Mouse (Mus musculus): ENCODE data around the gene Arntl2. TPM values are rescaled to one million over a fixed set of nuclear protein-coding genes. Genes with fewer than 3 reads are reported as not detected.

The Arntl2 gene
- polyA plus RNA-seq, 1 experiment from 2014 or later = 0.30 TPM

GRCm38 (mm10) chr6:146833485-146834314, 37.8 kb downstream of the Arntl2 start:
- H3K36me3 ChIP-seq = no peaks in the 10 kb centered on the region
- no peaks in the 10 kb centered on the region for H3K4me1 ChIP-seq (replicated peaks)
- 58% methylated on average over 6 of the region's 6 CpGs for WGBS (ENCODE audit: insufficient replicate concordance)
- H3K27ac ChIP-seq = no peak overlapping the region
- no peaks in the 10 kb centered on the region for H3K27me3 ChIP-seq
- H3K9me3 ChIP-seq (replicated peaks) = no peaks in the 10 kb centered on the region
- ATAC-seq (ENCODE audit: low read depth) = no peak
- H3K4me3 ChIP-seq (replicated peaks) = no peak overlapping the region
- H3K9ac ChIP-seq = no peak overlapping the region
- no peak for DNase-seq
- H3K4me2 ChIP-seq = no peak overlapping the region

GRCm38 (mm10) chr6:146834342-146834741, 38.5 kb downstream of the Arntl2 start:
- H3K36me3 ChIP-seq = no peaks in the 10 kb centered on the region
- no peaks in the 10 kb centered on the region for H3K27me3 ChIP-seq
- H3K9ac ChIP-seq = no peak overlapping the region
- no peak overlapping the region for H3K4me3 ChIP-seq (replicated peaks)
- H3K27ac ChIP-seq = no peak overlapping the region
- no peaks in the 10 kb centered on the region for H3K4me1 ChIP-seq (replicated peaks)
- DNase-seq (no peak), ATAC-seq (ENCODE audit: low read depth) (no peak)
- H3K4me2 ChIP-seq = no peak overlapping the region
- no peaks in the 10 kb centered on the region for H3K9me3 ChIP-seq (replicated peaks)
- 44% methylated on average over 3 of the region's 3 CpGs for WGBS (ENCODE audit: insufficient replicate concordance)

GRCm38 (mm10) chr6:146835784-146836183, 39.9 kb downstream of the Arntl2 start:
- no peaks in the 10 kb centered on the region for H3K36me3 ChIP-seq

GRCm38 (mm10) chr6:146837316-146837715, 41.5 kb downstream of the Arntl2 start:
- 61% methylated on average over 7 of the region's 7 CpGs for WGBS (ENCODE audit: insufficient replicate concordance)
- Histone ChIP-seq H3K4me1 (replicated peaks) (no peaks in the 10 kb centered on the region), H3K4me3 (replicated peaks) (no peak overlapping the region)

More at GRCm38 (mm10) chr6:146835784-146836183, 39.9 kb downstream of the Arntl2 start:
- Histone ChIP-seq H3K4me3 (replicated peaks) (no peak overlapping the region), H3K4me1 (replicated peaks) (no peaks in the 10 kb centered on the region), H3K9ac (no peak overlapping the region), H3K4me2 (no peak overlapping the region), H3K9me3 (replicated peaks) (no peaks in the 10 kb centered on the region), H3K27ac (no peak overlapping the region), H3K27me3 (no peaks in the 10 kb centered on the region)
- ATAC-seq (ENCODE audit: low read depth) = no peak
- DNase-seq = no peak
- WGBS (ENCODE audit: insufficient replicate concordance) = 52% methylated on average over 4 of the region's 4 CpGs

GRCm38 (mm10) chr6:146838366-146838765, 42.5 kb downstream of the Arntl2 start:
- no peak overlapping the region for H3K9ac ChIP-seq
- DNase-seq (no peak), ATAC-seq (ENCODE audit: low read depth) (no peak)
- no peaks in the 10 kb centered on the region for H3K36me3 ChIP-seq
- 77% methylated on average over 5 of the region's 5 CpGs for WGBS (ENCODE audit: insufficient replicate concordance)
- no peaks in the 10 kb centered on the region for H3K27me3 ChIP-seq
- no peak overlapping the region for H3K4me2 ChIP-seq
- H3K4me3 ChIP-seq (replicated peaks) = no peak overlapping the region
- H3K27ac ChIP-seq = no peak overlapping the region
- H3K9me3 ChIP-seq (replicated peaks) = no peaks in the 10 kb centered on the region
- H3K4me1 ChIP-seq (replicated peaks) = peaks cover 3% of the 10 kb centered on the region; the same call in 1 of the 2 replicates

More at GRCm38 (mm10) chr6:146837316-146837715, 41.5 kb downstream of the Arntl2 start:
- Histone ChIP-seq H3K36me3 (no peaks in the 10 kb centered on the region), H3K9ac (no peak overlapping the region), H3K27ac (no peak overlapping the region), H3K9me3 (replicated peaks) (no peaks in the 10 kb centered on the region), H3K27me3 (no peaks in the 10 kb centered on the region), H3K4me2 (no peak overlapping the region)
- ATAC-seq (ENCODE audit: low read depth) (no peak), DNase-seq (no peak)

- 72% methylated on average over 4 of the region's 4 CpGs for WGBS (ENCODE audit: insufficient replicate concordance)
- DNase-seq (no peak), ATAC-seq (ENCODE audit: low read depth) (no peak)
- Histone ChIP-seq H3K27me3 (no peaks in the 10 kb centered on the region), H3K9ac (no peak overlapping the region), H3K9me3 (replicated peaks) (no peaks in the 10 kb centered on the region), H3K27ac (no peak overlapping the region), H3K4me1 (replicated peaks) (peaks cover 3% of the 10 kb centered on the region; the same call in 1 of the 2 replicates), H3K4me2 (no peak overlapping the region), H3K36me3 (no peaks in the 10 kb centered on the region), H3K4me3 (replicated peaks) (no peak overlapping the region)
Measured at GRCm38 (mm10) chr6:146838863-146839262, 43.0 kb downstream of the Arntl2 start.

- no peaks in the 10 kb centered on the region for H3K9me3 ChIP-seq (replicated peaks)
- H3K4me1 ChIP-seq (replicated peaks) = peaks cover 24% of the 10 kb centered on the region
- H3K9ac ChIP-seq = no peak overlapping the region
- H3K36me3 ChIP-seq = no peaks in the 10 kb centered on the region
- WGBS (ENCODE audit: insufficient replicate concordance) = 64% methylated on average over 6 of the region's 6 CpGs
- ATAC-seq (ENCODE audit: low read depth) = no peak
- H3K27ac ChIP-seq = no peak overlapping the region
- H3K4me2 ChIP-seq = no peak overlapping the region
- no peak for DNase-seq
- no peak overlapping the region for H3K4me3 ChIP-seq (replicated peaks)
- H3K27me3 ChIP-seq = no peaks in the 10 kb centered on the region
Measured at GRCm38 (mm10) chr6:146844867-146845266, 49.0 kb downstream of the Arntl2 start.

- H3K9ac ChIP-seq = no peak overlapping the region
- no peak overlapping the region for H3K4me3 ChIP-seq (replicated peaks)
- no peaks in the 10 kb centered on the region for H3K9me3 ChIP-seq (replicated peaks)
- WGBS (ENCODE audit: insufficient replicate concordance) = 64% methylated on average over 5 of the region's 5 CpGs
- no peak overlapping the region for H3K4me2 ChIP-seq
- no peak overlapping the region for H3K27ac ChIP-seq
- H3K27me3 ChIP-seq = no peaks in the 10 kb centered on the region
- DNase-seq (no peak), ATAC-seq (ENCODE audit: low read depth) (no peak)
- peaks cover 28% of the 10 kb centered on the region for H3K4me1 ChIP-seq (replicated peaks)
- no peaks in the 10 kb centered on the region for H3K36me3 ChIP-seq
Measured at GRCm38 (mm10) chr6:146845347-146845746, 49.5 kb downstream of the Arntl2 start.

GRCm38 (mm10) chr6:146845961-146846750, 50.3 kb downstream of the Arntl2 start:
- no peak overlapping the region for H3K4me3 ChIP-seq (replicated peaks)
- H3K36me3 ChIP-seq = no peaks in the 10 kb centered on the region
- H3K9me3 ChIP-seq (replicated peaks) = no peaks in the 10 kb centered on the region
- peak; percentile 26; the same call in 1 of the 2 replicates for ATAC-seq (ENCODE audit: low read depth)
- peaks cover 35% of the 10 kb centered on the region for H3K4me1 ChIP-seq (replicated peaks)
- H3K9ac ChIP-seq = no peak overlapping the region
- 51% methylated on average over 15 of the region's 15 CpGs for WGBS (ENCODE audit: insufficient replicate concordance)
- no peaks in the 10 kb centered on the region for H3K27me3 ChIP-seq
- no peak overlapping the region for H3K4me2 ChIP-seq
- no peak for DNase-seq
- H3K27ac ChIP-seq = no peak overlapping the region

- 61% methylated on average over 3 of the region's 3 CpGs for WGBS (ENCODE audit: insufficient replicate concordance)
- Histone ChIP-seq H3K4me2 (no peak overlapping the region), H3K9ac (no peak overlapping the region), H3K4me3 (replicated peaks) (no peak overlapping the region), H3K27me3 (no peaks in the 10 kb centered on the region), H3K4me1 (replicated peaks) (peaks cover 36% of the 10 kb centered on the region), H3K9me3 (replicated peaks) (no peaks in the 10 kb centered on the region), H3K27ac (no peak overlapping the region), H3K36me3 (no peaks in the 10 kb centered on the region)
- DNase-seq = no peak
- no peak for ATAC-seq (ENCODE audit: low read depth)
Measured at GRCm38 (mm10) chr6:146847402-146847801, 51.5 kb downstream of the Arntl2 start.

GRCm38 (mm10) chr6:146848281-146848680, 52.4 kb downstream of the Arntl2 start:
- no peak overlapping the region for H3K27ac ChIP-seq
- no peak for DNase-seq
- H3K36me3 ChIP-seq = no peaks in the 10 kb centered on the region
- H3K4me1 ChIP-seq (replicated peaks) = peaks cover 42% of the 10 kb centered on the region
- H3K9ac ChIP-seq = no peak overlapping the region
- no peak for ATAC-seq (ENCODE audit: low read depth)
- H3K4me3 ChIP-seq (replicated peaks) = no peak overlapping the region
- no peak overlapping the region for H3K4me2 ChIP-seq
- H3K9me3 ChIP-seq (replicated peaks) = no peaks in the 10 kb centered on the region
- H3K27me3 ChIP-seq = no peaks in the 10 kb centered on the region
- 69% methylated on average over 3 of the region's 3 CpGs for WGBS (ENCODE audit: insufficient replicate concordance)

All from liver, embryonic 13.5 days (tissue).